Mouse (Mus musculus): ENCODE data around the gene Ecel1.

Ecel1 gene

DNA sequence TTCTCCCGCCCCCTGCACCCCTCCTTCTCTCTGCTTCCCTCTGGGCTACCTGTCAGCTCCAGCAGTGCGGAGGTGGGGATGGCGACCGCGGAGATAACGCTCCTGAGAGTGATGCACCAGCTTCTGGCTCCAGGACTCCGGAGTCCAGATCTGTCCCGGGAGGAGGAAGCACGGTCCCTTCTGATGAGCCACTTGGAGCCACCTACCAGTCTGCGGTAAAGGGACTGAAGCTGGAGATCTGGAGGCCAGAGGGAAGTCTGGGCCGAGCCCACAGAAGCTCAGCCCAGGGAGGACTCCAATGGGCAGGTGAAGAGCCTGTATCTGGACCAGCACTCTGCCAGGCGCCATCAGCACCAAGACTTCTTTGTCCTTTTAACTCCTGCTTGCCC is at the start of gene Ecel1:
Gene Ecel1 (minus strand): TSS at position 323 of the 389 bp plus-strand sequence.
- DNase-seq (ENCODE audit: low spot score): no peak

GRCm38 (mm10) chr1:87205502-87205901 is 49.2 kb upstream of the Ecel1 start:
- DNase-seq (ENCODE audit: low spot score): no peak

DNA sequence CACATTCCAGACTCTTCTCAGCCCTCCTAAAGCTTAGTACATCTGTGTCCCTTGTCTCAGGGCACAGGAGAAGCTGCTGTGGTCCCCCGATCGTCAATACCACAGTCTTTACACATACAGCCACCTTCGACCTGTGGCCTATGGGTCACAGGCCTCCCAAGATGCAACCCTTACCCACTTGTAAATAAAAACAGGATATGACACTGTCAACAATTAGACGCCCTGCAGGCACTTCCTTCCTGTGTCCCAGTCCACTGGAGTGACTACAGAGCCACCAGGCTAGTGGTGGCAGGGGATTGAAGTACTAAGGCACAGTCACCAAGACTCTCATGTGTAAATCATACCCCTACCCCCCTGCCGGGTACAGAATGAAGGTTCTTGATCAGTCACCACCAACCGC is 48.7 kb upstream of the Ecel1 start:
- DNase-seq (ENCODE audit: low spot score): no peak

DNA sequence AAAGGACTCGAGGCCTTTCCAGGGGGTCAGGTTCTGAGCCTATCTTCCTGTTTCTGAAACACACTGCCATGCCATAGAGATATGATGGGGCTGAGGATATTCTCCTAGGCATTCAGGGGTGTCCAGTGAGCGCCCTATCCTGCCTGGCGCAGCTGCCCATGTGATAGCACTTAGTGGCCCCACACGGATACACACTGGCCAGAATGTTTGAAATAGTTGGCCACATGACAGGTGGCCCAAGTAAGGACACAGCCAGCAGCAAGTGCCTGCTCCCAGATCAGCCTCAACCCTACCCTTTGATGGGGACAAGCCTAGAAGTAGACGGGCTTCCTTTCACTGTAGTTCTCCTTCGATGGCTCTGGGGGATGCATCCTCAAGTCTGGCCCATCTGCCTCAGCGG is 48.1 kb upstream of the Ecel1 start, which contains the start of gene Chrng:
Gene Chrng (plus strand): TSS at position 193 of the 400 bp plus-strand sequence.
- DNase-seq (ENCODE audit: low spot score): no peak

GRCm38 (mm10) chr1:87203779-87204178 is 47.5 kb upstream of the Ecel1 start:
- DNase-seq (ENCODE audit: low spot score): no peak

GRCm38 (mm10) chr1:87201848-87202247 is 45.5 kb upstream of the Ecel1 start:
- DNase-seq (ENCODE audit: low spot score): no peak

- DNase-seq (ENCODE audit: low spot score): no peak
These were observed 44.5 kb upstream of the Ecel1 start for GRCm38 (mm10) chr1:87200811-87201210.

DNA sequence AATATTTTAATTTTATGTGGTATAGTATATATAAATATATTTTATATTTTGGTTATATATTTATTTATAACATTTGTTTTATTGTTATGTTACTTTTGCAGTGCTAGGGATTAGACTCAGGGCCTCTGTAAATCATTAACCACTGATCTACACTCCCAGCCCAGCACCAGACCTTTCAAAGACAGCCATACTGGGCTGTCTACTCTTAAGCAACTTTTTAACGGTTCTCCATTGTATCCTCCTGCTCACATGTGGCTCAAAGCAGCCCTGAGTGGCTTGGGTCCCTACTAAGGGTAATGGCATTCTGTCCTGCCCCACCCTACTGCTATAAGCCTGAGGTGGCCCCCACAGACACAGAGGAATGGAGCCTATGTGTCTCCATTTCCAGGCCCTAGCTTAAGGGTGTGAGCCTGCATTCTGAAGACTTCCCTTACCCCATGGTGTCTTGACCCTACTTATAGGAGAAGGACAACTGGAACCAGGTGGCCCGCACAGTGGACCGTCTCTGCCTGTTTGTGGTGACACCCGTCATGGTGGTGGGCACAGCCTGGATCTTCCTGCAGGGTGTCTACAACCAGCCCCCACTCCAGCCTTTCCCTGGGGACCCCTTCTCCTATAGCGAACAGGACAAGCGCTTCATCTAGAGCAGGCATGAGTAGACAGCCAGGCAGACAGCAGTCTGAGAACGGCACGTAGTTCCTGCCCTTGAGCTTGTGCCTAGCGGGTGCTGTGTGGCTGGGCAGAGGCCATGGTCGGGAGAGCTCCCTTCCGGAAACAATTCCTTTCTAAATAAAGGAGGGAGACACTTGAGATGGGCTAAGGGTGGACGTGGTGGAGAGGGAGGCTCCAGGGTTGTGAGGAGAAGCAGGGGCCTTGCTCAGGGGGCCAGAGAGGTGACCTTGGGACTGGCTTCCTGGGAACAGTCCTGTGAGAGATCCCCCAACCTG is 42.1 kb upstream of the Ecel1 start:
- no peak for DNase-seq (ENCODE audit: low spot score)

DNA sequence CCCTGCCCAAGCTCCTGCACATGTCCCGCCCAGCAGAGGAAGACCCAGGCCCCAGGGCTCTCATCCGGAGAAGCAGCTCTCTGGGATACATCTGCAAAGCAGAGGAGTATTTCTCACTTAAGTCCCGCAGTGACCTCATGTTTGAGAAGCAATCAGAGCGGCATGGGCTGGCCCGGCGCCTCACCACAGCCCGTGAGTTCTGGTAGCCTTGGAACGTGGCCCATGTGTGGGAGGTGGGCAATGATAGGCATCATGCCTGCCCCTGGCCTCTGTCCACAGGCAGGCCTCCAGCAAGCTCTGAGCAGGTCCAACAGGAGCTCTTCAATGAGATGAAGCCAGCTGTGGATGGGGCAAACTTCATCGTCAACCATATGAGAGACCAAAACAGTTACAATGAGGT is 41.0 kb upstream of the Ecel1 start:
- no peak for DNase-seq (ENCODE audit: low spot score)

DNA sequence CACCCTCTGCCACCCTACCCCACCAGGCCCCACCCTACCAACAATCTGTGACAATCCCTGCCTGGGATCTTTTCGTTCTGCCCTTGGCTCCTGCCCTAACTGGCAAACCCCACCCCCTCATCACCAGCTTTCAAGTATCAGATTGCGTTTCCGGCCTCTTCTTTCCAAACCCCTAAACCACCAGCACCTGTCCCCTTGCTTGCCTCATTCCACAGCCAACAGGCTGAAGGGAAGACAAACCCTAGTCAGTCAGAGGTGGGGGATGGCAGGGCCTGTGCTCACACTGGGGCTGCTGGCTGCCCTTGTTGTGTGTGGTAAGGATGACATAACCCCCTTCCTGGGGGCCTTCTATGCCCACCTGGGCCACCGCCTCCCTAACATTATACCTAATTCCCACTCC is 34.1 kb upstream of the Ecel1 start, which contains the start of gene Chrnd:
Gene Chrnd (plus strand): TSS at position 179 of the 400 bp plus-strand sequence.
- no peak for DNase-seq (ENCODE audit: low spot score)

DNA sequence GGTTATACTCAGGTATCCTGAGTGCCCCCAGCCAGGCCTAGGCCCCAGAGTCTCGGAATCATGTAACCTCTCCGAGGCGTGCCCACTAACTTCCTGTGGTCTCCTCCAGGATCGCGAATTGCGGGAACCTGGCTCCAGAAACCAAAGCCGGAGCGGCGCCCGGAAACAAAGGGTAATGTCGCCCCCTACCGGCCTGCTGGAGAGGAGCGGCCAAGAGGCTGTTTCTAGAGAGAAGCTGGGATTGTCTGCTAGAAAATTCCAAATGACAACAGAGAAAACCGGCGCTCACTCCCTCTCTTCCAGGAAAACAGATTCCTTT is 30.7 kb upstream of the Ecel1 start:
- peak; percentile 38 for DNase-seq (ENCODE audit: low spot score)

DNA sequence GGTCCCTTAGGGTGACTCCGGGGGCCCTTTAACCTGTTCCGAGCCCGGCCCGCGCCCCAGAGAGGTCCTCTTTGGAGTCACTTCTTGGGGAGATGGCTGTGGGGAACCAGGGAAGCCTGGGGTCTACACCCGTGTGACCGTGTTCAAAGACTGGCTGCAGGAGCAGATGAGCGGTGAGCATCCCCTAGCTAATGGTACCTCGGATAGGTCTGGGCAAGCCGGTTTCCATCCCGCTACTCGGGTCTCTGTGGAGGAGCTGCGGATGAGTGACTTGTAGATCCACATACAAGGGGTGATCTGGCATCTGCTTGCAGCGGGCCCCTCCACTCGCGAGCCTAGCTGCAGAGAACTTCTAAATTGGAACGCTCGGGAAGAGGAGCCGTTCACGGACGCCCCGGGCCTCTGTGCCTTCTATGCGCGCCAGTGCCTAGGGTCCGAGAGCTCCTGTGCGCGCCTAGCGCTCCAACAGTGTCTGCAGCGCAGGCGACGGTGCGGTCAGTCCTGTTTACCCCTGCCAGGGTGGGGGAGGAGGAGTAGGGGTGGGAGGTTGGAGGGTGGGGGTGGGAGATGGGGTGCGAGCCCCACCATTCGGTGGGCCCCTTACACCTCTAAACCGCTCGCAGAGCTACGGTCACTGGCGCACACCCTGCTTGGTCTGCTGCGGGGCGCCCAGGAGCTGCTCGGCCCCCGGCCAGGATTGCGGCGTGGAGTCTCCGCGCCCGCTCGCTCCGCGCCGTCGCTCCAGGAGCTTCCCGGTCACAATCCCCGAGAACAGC is 30.1 kb upstream of the Ecel1 start:
- DNase-seq (ENCODE audit: low spot score): no peak

- DNase-seq (ENCODE audit: low spot score): no peak
These were observed 29.2 kb upstream of the Ecel1 start for GRCm38 (mm10) chr1:87185526-87185925.

- peak; percentile 53 for DNase-seq (ENCODE audit: low spot score)
These were observed 28.4 kb upstream of the Ecel1 start for GRCm38 (mm10) chr1:87184751-87185139.

- DNase-seq (ENCODE audit: low spot score): no peak
These were observed 27.9 kb upstream of the Ecel1 start for GRCm38 (mm10) chr1:87183998-87184750.

DNA sequence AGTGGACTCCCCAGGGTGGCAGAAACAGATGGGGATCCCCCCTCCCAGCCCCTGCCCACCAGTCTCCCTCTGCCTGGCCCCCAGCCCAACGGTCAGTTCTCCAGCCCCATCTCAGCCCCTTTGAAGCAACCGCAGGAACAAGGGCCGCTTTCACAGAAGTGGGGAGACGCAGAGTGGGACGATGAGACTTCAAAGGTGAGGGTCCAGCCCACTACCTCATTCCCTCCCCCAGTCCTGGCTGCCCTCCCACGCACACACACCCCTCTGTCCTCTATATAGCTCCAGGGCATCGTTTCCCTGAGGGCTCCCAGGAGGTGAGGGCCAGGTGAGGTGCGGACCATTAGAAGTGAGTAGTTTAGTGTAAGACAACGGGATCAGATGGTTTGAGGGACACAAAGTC is 26.7 kb upstream of the Ecel1 start, which contains the start of gene Prss56:
Gene Prss56 (plus strand): TSS at position 301 of the 400 bp plus-strand sequence.
- no peak for DNase-seq (ENCODE audit: low spot score)

GRCm38 (mm10) chr1:87180896-87181295 is 24.6 kb upstream of the Ecel1 start:
- DNase-seq (ENCODE audit: low spot score): no peak

DNA sequence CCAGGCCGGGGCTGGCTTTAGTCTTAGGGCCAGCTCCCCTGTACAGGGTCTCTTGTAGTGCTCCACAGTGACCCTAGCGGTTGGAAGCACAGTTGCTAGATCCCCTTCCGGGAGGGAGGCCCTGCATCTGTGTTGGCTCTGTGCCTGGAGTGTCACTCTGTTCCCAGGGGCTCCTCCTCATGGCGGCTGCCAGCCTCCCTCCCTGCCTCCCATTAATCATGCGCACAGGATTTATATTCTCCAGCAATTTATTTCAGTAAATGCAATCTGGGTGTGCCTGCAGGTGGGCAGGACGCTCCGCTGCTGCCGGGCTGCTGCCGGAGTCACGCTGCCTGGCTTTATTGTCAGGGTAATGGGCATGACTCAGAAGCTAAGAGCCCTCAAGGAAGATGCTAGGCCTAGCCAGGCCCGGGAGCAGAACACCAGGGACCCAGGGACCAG is 19.6 kb upstream of the Ecel1 start:
- DNase-seq (ENCODE audit: low spot score): no peak

GRCm38 (mm10) chr1:87174006-87174955 is 18.0 kb upstream of the Ecel1 start:
- DNase-seq (ENCODE audit: low spot score): peak; percentile 37

DNA sequence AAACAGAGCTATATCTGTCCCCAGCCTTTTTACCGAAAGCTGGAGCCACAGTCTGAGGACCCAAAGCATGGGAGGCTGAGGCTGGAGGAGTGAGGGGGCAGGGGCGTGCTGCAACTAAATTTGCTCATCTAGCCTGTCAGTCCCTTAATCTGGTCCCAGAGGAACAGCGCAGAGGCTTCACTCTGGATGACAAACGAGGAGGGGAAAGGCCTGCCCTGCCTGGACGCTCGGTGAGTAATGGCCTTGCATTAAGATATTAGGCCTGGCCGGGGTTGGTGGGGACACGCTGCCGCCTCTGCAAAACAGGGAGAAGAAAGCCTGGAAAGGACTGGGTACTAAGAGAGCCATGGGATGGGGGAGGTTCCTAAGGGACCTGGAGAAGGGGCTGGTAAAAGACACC is 16.0 kb upstream of the Ecel1 start:
- no peak for DNase-seq (ENCODE audit: low spot score)

- DNase-seq (ENCODE audit: low spot score): no peak
These were observed 15.0 kb upstream of the Ecel1 start for GRCm38 (mm10) chr1:87171312-87171711.

Data from c-Kit-positive CD71-positive TER-119-positive erythroid progenitor cells, embryonic 14.5 days (primary cell).